Mouse (Mus musculus): ENCODE data around the gene Olfr70.

The Olfr70 gene

DNA sequence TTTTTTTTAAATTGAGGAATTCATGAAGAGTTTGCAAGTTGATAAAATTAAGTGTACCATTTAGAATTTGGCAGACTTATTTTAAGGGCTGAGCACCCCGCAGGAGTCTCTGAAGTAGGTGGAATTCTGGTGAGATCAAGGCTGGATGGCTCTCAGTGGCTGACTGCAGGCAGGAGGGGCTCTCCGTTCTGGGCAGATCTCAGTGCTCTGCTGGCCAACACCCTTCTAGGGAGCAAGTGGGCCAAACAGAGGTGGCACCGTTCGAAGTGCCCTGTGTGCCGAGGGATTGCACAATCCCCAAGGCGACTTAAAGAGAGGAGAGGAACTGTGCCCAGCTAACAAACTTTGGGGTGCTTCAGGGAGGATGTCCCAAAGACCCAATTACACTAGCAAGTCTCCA, 9.3 kb upstream of the Olfr70 start, which contains the start of gene Olfr71:
TSS of gene Olfr71 (minus strand) at position 387 of the 400 bp plus-strand sequence.
- no peak for DNase-seq

- DNase-seq, result no peak
Measured at GRCm38 (mm10) chr4:43705991-43706390, 5.4 kb upstream of the Olfr70 start.

GRCm38 (mm10) chr4:43703851-43704250, 3.2 kb upstream of the Olfr70 start:
- no peak for DNase-seq

GRCm38 (mm10) chr4:43703439-43703838, 2.8 kb upstream of the Olfr70 start:
- no peak for DNase-seq

- peak; percentile 48 to 49 for DNase-seq
Measured at GRCm38 (mm10) chr4:43696561-43696960, 4.0 kb downstream of the Olfr70 start.

DNA sequence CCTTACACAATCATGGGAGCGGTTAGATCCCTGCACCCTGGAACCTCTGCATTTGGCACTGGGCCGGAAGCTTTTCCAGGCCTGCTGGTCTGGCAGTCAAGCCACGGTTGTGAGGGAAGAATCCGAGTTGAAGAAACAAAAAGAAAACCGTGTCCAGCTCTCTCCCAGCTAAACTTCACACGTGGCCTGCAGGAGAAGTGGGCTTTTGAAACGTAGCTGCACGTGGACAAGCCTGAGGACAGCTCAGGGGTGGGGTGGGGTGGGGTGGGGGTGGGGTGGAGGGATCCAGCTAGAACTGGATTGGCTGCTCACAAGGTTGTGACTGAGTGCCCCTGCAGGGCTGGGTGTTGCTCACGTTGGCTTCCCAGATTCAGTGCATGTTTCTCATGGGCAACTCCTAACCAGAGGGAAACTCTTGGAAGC, 5.3 kb downstream of the Olfr70 start:
- no peak for DNase-seq

- no peak for DNase-seq
Measured at GRCm38 (mm10) chr4:43694439-43695248, 6.0 kb downstream of the Olfr70 start.

GRCm38 (mm10) chr4:43693806-43694241, 6.8 kb downstream of the Olfr70 start:
- DNase-seq, result no peak

- DNase-seq, result no peak
Measured at GRCm38 (mm10) chr4:43691026-43691425, 9.6 kb downstream of the Olfr70 start.

GRCm38 (mm10) chr4:43690021-43690420, 10.6 kb downstream of the Olfr70 start:
- no peak for DNase-seq

DNA sequence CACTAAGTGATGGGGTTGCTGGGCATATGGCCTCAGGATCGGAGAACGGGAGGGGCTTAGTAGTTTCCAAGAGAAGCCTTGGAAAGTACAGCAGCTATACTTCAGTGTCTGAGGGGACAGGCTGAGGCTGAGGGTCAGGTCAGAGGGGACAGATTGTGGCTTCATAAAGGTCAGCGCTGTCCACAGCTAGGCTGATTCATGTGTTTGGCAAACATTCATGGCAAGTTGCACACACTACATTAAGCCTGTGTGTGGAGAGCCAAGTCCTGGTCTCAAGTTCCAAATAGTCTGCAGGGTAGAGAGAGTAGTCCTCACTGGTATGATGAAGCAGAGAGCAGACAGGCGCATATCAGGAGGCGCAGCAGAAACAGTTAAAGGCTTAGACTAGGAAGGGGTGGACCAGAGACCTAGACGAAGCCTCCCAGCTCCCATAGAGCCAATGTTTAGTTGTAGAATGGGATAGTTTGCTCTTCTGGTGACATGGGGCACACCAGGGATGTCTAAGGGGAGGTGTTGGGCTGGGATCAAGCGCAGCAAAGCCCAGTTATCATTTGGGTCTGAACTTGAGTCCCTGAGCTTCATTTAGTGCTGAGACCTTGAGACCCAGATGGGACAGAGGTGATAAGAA, 21.1 kb downstream of the Olfr70 start:
- no peak for DNase-seq

DNA sequence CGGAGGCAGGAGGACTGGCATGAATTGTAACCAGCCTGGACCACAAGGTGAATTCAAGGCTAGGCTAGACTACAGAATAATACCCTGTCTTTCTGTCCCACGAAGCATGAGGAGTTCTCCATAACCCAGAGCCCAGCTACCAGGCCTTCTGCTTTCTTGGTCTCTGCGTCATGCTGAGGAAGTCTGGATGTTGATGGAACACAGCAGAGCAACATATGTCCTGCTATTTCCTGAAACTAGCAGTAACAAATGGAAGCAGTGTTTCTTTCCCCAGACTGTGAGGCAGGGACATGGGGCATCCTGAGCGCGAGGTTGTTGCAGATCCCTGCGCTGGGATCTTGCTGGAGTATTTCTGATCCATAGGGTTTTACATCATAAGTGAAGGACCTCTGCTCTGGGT, 22.1 kb downstream of the Olfr70 start:
- no peak for DNase-seq

- DNase-seq, result no peak
Measured at GRCm38 (mm10) chr4:43675608-43676007, 25.0 kb downstream of the Olfr70 start.

GRCm38 (mm10) chr4:43674974-43675373, 25.6 kb downstream of the Olfr70 start:
- DNase-seq, result no peak

DNA sequence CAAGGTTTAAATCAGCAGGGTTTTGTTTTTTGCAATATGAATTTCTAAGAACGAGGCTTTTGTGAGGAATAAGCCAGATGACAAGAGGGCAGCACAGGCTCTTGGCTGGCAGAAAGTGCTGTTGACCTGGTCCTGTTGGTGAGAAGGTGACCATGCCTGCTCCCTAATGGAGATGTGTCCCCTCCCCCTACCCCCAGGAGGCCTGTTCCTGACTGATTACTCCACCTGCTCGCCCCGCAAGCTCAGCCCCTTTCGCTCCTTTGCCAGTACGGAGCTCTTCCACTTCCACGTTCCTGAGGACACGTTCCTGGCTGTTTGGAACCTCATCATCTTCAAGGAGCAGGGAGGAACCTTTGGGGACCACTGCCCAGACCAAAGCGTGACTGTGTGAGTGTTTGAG, 26.9 kb downstream of the Olfr70 start:
- no peak for DNase-seq

DNA sequence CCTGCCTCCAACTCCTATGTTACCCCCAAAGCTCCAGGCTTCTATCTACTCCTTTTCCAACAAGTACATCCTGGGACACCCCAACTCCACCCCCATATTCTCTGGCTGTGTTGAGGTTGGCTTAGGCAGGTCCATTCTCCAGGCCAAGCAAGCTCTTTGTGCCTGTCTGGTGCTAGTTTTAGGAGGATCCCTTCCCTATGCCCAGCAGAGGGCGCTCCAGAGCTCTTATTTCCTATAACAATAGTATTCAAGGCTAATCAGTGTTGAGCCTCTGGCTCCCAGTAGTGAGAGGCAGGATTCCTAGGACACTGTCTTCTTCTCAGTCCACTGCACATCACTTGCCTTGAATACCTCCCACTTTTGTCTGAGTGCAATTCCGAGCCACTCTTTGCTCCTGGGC, 28.5 kb downstream of the Olfr70 start:
- peak; percentile 92 to 95 for DNase-seq

DNA sequence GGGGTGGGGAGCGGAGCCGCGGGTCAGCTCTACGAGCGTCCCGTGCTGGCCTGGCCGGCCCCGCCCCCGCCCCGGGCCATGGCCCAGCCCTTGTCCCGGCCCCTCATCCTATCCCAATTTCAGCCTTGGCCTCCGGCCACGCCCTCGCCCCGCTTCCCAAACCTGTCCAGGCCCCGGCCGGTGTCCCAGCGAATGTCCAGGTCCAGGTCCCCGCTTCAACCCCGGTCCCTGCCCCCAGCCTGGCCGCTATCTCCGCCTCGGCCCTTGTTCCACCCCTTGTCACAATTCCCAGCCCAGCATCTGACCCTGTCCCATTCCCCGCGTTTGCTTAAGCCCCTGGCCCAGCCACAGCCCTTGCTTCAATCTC, 31.2 kb downstream of the Olfr70 start:
- peak in 1 of 2 experiments; percentile 75 for DNase-seq

GRCm38 (mm10) chr4:43668782-43669427, 31.7 kb downstream of the Olfr70 start, which contains the start of the genes Tmem8b and Fam221b:
TSS of gene Tmem8b (plus strand) at chr4:43668971.
TSS of gene Fam221b (minus strand) at chr4:43669145.
- peak; percentile 95 to 96 for DNase-seq

DNA sequence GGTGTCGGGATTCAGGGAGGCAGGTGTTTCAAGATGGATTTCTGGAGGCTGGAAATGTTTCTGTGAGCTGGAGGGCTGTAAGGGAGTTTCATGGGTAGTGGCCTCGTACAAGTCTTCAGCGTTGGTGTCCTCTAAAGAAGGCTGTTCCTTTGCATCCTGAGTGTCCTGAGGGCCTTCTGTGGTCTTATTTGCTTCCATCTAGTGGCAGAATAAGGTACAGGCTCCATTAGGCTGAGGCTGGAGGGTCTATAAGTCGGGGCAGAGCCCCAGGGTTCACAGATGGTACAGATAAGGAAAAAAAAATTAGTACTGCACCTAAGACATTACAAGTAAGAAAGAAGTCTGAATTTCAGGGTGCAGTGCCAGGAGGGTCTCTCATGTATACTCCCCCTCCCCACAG, 34.2 kb downstream of the Olfr70 start:
- DNase-seq, result no peak

DNA sequence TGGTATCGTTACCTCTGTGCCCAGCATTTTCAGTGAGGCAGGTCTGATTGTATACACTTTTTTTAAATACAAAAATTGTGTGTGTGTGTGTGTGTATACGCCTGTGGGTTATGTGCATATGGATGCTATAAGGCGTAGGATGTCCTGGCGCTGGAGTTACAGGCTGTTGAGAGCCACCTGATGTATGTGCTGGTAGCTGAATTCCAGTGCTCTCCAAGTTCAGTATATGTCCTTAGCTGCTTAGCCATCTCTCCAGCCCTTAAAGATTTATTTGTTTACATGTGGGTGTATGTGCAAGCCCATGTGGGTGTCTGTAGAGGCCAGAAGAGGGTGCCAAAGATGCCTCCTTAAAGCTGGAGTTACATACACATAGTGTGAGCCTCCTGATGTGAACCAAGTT, 43.5 kb downstream of the Olfr70 start:
- no peak for DNase-seq

DNA sequence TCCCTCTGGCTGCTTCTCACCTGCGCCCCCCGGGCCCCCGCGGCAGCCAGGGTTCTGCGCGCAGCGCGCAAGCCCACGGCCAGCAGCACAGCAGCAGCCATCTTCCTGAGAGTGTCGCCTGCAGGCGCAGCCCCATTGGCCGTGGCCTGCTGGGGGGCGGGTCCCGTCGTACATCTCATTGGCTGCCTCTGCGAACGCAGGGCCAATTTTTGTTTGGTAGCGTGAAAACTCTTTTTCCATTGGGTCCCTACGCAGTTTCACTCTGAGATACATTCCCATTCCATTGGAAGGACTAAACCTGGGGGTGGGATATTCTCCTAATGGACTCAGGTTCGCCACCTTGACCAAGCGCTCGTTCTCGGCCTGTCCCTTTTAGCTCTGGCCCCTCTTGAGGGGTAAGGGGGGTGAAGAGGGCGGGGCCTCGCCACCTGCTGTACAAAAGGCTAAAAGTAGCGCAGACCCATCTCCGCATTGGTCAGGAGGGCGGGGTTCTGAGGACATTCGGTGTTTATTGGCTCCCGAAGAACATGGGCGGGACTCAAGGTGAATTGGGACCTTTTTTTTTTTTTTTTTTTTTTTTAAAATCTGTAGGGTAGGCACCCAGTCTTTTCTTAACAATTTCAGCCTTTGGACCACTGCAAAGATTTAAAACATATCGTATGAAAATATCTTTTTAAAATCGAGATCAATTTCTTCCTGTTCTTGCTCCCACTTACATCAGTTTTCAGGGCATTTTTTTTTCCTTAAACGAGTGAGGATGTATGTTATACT, 44.1 kb downstream of the Olfr70 start, which contains the start of gene Hint2:
TSS of gene Hint2 (minus strand) at position 128 of the 771 bp plus-strand sequence.
- peak; percentile 95 to 100 for DNase-seq

DNA sequence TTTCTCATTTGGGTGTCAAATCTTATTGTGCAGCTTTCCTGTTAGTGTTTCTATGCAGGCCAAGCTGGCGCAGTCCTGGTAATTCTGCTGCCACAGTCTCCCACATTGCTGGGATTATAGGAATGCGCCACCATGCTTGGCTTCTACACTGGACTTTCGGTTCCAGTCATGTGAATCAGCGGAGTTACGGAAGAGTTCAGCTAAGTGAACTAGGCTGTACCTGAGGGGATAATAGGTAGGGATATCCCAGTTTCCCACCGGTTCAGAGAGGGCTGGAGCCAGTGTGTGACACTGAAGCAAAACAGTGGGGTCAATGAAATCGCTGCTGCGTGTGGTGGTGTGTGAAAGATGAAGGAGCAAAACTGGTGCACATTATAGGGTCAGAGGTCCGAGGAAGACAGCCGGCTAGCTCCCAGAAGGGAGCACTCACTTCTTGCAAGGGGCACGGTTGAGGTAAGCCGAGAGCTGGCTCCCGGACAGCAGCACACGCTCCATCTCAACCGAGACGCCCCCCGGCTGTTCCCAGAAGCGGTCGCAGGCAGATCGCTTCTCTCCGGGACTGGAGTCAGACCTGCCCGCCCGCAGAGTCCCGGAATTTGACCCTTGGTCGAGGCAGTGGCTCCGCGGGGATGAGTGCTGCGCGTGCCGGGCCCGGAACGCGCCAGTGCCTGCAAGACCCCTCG, 44.8 kb downstream of the Olfr70 start:
- no peak for DNase-seq
